Mouse (Mus musculus): ENCODE data around the gene Tmem59l.

Tmem59l gene

GRCm38 (mm10) chr8:70460606-70461005 is 26.6 kb downstream of the Tmem59l start:
- DNase-seq (ENCODE audit: low spot score in 2 of 2): no peak

GRCm38 (mm10) chr8:70460199-70460598 is 27.0 kb downstream of the Tmem59l start:
- no peak for DNase-seq (ENCODE audit: low spot score in 2 of 2)

GRCm38 (mm10) chr8:70459636-70460035 is 27.5 kb downstream of the Tmem59l start:
- DNase-seq (ENCODE audit: low spot score in 2 of 2): no peak

- no peak for DNase-seq (ENCODE audit: low spot score in 2 of 2)
Observed at GRCm38 (mm10) chr8:70458462-70458861, 28.7 kb downstream of the Tmem59l start.

- no peak for DNase-seq (ENCODE audit: low spot score in 2 of 2)
Observed at GRCm38 (mm10) chr8:70457882-70458281, 29.3 kb downstream of the Tmem59l start.

- no peak for DNase-seq (ENCODE audit: low spot score in 2 of 2)
Observed at GRCm38 (mm10) chr8:70456996-70457395, 30.2 kb downstream of the Tmem59l start.

GRCm38 (mm10) chr8:70453852-70454251 is 33.3 kb downstream of the Tmem59l start:
- DNase-seq (ENCODE audit: low spot score in 2 of 2): peak; percentile 45 to 73

- DNase-seq (ENCODE audit: low spot score in 2 of 2): peak; percentile 36 to 63
Observed at GRCm38 (mm10) chr8:70452196-70452966, 34.8 kb downstream of the Tmem59l start.

- peak in 1 of 2 experiments; percentile 20 for DNase-seq (ENCODE audit: low spot score in 2 of 2)
Observed at GRCm38 (mm10) chr8:70447639-70448420, 39.3 kb downstream of the Tmem59l start.

- no peak for DNase-seq (ENCODE audit: low spot score in 2 of 2)
Observed at GRCm38 (mm10) chr8:70445988-70446387, 41.2 kb downstream of the Tmem59l start.

- no peak for DNase-seq (ENCODE audit: low spot score in 2 of 2)
Observed at GRCm38 (mm10) chr8:70443326-70443725, 43.8 kb downstream of the Tmem59l start.

GRCm38 (mm10) chr8:70441565-70441964 is 45.6 kb downstream of the Tmem59l start:
- DNase-seq (ENCODE audit: low spot score in 2 of 2): no peak

GRCm38 (mm10) chr8:70440246-70440645 is 46.9 kb downstream of the Tmem59l start:
- no peak for DNase-seq (ENCODE audit: low spot score in 2 of 2)

- DNase-seq (ENCODE audit: low spot score in 2 of 2): no peak
Observed at GRCm38 (mm10) chr8:70439848-70440179, 47.3 kb downstream of the Tmem59l start.

GRCm38 (mm10) chr8:70439055-70439847 is 47.9 kb downstream of the Tmem59l start, which contains the start of gene Crtc1:
Crtc1 (minus strand) TSS chr8:70439579.
- DNase-seq (ENCODE audit: low spot score in 2 of 2): peak; percentile 94 to 95

- DNase-seq (ENCODE audit: low spot score in 2 of 2): no peak
Observed at GRCm38 (mm10) chr8:70438423-70438822, 48.7 kb downstream of the Tmem59l start.

- DNase-seq (ENCODE audit: low spot score in 2 of 2): no peak
Observed at GRCm38 (mm10) chr8:70435156-70435555, 52.0 kb downstream of the Tmem59l start.

All from frontal cortex, postnatal 36 days (tissue).